Mouse (Mus musculus): ENCODE results near the gene Fam107b.

Fam107b gene

GRCm38 (mm10) chr2:3570186-3570585 lies at the start of gene Fam107b:
Gene Fam107b (plus strand): TSS chr2:3570488.
- DNase-seq = no peak

DNA sequence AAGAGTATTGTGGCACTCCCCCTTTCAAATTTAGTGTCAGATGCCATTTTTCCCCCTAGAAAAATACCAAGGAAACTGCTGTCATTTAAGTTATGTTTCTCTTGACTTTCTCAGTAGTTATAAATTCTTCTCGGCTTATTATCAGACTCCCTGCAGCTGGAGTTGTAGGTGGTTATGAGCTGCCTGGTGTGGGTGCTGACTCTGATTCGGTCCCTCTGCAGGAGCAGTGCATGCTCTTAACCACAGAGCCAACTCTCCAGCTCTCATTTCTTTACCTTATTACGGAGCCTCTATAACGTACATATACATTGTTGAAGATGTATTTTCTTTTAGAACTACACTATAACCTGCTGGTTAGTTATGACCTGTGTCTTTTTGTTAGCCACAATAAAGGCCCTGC lies 47.7 kb upstream of the Fam107b start:
- no peak for DNase-seq

DNA sequence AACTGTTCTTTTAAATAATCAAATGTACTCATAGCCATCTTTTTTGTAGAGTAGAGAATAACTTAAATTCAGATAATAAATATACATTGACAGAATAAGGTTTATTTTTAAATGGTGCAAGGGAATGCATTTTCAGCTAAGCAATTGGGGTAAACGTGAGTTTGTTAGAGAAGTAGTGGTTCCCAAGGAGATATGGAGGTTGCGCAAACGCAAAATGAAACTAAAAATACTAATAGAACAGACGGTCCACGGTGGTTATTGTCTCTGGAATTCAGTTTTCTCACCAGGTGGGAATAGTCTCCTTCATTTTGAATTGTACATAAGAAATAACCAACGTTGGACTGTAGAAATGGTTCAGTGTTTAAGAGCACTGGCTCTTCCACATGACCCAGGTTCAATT lies 44.0 kb upstream of the Fam107b start:
- no peak for DNase-seq

- DNase-seq = no peak
Measured at GRCm38 (mm10) chr2:3541307-3542079, 28.8 kb upstream of the Fam107b start.

- DNase-seq = no peak
Measured at GRCm38 (mm10) chr2:3546055-3546454, 24.2 kb upstream of the Fam107b start.

- peak; percentile 60 for DNase-seq
Measured at GRCm38 (mm10) chr2:3546588-3546987, 23.7 kb upstream of the Fam107b start.

DNA sequence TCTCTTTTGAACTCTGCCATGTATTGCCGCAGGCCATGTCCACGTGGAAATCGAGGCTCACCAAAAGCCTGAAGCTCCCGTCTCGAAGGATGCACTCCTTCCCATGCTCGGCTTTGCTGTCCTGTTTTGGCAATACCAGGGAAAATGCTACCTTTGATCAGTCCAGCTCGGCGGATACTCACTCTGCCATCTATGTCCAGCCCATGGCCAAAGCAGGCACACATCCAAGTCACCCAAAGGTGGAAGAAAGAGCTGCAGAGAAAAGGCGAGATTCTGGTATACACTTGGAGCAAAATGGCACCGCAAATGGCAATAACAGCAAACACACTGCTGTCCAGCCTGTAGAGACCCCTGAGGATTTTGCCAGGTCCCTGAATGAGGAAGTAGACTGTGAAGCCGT lies 318 bp downstream of the Fam107b start:
- no peak for DNase-seq

GRCm38 (mm10) chr2:3573883-3574282 lies 3.6 kb downstream of the Fam107b start:
- no peak for DNase-seq

DNA sequence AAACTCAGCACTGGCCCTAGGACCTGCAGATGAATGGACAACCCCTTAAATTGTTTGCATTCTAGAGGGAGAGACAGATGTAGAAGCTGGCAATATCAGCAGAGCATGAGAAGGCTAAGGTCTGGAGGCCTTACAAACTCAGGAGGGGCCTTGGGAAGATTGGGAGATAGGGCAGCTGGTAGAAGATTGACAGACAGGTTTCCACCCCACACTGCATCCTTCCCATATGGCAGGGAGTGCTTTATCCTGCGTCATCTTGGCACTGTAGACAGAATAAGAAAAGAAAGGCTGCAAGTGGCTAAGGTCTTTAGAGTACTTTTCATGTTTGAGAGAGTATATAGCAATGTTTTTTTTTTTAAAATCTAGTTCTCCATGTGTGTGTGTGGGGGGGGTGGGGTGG lies 4.9 kb downstream of the Fam107b start:
- no peak for DNase-seq

DNA sequence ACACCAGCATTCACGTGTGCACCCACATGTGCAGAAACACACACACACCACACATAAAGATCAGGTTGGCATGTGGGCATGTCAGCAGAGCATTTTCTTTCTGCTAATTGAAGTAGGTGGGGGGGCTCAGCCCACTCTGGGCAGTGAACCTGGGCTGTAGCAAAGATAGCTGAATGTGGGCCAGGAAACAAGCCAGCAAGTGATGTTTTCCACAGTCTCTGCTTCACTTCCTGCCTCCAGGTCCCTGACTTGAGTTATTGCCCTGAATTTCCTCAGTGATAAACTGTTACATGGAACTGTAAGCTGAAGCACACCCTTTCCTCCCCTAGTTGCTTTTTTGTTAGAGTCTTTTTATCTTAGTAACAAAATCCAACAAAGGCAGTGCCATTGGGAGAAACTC lies 6.1 kb downstream of the Fam107b start:
- DNase-seq = no peak

DNA sequence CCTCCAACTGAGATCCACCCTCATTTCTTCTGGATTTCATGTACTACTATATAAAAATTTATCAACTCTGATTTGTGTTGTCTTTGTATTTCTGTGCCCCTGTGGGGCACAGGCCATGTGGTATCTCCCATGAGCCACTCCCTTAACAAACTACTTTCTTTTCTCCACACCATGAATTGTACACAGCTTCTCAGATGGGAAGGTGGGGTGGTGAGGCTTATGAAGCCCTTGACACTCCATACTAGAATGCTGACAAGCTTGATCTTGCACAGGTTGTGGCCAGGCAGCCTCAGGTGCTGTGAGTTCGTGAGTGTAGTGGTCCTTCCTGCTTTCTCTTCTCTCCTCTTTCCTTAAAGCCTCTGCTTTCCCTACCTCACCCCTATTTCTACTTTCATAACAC lies 6.9 kb downstream of the Fam107b start:
- no peak for DNase-seq

DNA sequence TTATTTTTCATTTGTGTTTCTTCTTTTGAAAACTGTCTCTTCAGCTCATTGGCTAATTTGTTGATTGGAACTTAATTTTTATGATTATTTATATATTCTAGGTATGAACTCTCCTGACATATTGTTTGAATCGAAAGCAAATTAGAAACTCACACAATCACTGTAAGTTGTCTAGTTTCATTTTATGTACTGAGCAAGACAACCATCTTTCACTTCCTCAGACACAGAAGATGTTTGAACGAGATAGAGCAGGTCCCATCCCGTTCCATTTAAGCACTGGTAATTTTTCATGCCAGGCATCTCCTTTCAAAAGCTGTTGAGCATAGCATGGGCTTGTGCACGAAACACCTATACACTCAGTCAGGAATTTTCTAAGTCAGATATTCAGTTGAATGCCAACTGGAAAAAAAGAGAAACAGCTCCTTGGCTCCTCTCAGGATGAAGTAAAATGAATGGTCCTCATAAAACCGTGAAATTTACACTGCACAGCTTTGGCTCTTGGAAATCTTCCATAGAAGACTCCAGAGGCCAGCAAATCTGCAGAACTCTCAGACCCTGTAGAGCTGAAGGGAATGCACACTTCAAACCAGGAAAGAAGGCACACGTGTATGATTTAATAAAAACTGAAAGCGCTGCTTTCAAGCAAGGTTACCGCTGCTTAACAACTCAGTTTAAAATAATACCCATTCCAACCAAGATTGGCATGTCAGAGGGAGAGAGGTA lies 8.1 kb downstream of the Fam107b start:
- no peak for DNase-seq

DNA sequence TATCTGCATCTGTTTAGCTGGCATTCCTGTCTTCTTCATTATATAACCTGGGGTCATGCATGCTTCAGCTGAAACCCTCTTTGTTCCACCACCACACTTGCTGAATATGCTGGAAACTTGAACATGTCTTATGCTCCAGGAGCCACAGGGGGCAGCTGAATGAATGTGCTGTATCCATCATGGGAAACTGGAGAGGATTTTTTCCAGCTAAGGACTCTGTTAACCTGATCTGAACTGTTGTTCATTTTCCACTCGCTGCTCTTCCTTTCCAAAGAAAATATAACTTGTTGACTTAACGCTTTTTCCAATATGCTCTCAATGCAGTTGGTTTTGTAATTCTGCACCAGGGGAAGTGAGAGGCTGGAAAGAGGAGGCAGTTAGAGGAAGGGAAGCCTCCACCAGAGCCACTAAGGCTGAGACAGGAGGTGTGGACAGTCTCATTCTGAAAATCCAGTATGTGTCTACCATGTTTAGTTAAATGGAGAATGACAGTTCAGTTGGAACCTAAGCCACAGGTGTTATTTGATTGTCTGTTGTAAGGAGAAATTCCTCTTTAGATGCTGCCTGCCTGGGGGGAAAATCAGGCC lies 9.1 kb downstream of the Fam107b start:
- no peak for DNase-seq

- DNase-seq = no peak
Measured at GRCm38 (mm10) chr2:3582830-3583229, 12.5 kb downstream of the Fam107b start.

- no peak for DNase-seq
Measured at GRCm38 (mm10) chr2:3585231-3585783, 15.0 kb downstream of the Fam107b start.

DNA sequence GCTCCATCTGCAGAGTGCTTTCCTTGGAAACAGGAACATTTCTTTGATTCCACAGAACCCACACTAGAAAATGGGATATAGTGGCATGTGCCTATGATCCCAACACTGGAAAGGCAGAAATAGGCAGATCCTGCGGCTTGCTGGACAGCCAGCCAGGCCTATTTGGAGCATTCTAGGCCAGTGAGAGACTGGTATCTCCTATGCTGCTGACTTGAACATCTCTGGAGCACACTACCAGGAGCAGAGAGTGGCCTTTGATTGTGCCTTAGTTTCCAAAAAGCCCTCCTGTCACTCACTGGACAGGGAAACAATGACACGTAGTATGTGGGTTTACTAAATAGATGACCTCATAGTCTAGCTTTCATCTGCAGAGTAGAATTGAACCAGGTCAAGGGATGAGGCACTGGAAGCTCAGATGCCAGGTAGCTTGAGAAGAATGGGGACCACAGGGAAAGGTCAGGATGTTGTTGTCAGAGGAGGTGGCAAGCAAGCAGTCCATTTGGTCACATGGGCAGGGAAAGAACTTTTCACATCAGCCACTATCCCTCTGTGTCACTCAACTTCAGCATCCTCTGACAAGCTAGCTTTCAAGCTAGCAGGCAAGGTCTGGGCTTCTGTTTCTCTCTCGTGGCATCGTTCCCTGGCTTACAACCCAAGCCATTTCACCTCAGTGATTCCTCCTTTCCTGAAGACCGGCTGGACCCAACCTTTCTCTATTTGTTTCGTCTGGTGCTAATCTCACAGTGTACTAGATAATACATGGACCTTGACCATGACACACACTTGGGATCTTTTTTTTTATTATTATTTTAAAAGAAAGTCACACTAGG lies 20.0 kb downstream of the Fam107b start:
- DNase-seq = peak; percentile 86

DNA sequence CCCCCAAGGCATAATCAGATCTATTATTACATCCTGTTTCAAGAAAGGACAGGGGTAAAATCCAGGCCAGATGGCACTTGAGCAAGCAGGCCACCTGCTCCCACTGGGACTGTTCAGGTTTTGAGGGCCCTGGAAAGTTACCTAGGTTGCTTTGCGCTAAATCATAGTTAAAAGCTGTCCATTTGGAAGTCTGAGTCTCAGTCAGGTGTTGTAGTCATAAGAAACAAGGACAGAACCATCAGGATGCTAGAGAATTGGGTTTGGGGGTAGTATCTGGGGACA lies 20.6 kb downstream of the Fam107b start:
- DNase-seq = peak; percentile 89

DNA sequence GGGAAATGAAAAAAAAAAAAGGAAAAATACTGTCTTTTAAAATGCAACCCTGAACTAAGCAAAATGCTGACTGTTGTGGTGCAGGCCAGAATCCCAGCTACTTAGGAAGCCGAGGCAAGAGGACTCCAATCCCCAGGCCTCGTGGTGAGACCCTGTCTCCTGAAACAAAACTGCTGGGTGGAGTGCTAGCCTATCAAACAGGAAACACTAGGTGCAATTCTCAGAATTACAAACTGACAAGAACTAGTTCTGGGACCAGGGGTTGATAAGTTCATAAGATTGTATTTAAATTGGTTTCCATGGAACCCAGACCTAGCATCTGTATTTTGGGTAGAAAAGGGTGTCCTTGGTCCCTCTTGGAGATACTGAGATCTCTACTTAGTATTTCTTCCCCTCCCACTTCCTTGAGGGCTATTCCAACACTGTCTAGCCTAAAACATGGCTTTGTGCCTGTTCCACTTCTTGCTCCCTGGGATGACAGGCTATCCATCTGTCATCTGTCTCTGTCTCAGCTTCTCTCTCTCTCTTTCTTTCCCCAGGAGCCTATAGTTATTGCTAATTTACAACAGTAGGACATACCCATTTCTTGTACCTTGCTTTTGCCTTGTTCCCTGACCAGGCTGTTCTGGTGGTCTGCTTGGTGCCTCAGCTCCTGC lies 24.5 kb downstream of the Fam107b start:
- DNase-seq = peak; percentile 49

- DNase-seq = peak; percentile 36
Measured at GRCm38 (mm10) chr2:3600421-3600820, 30.1 kb downstream of the Fam107b start.

- DNase-seq = peak; percentile 95
Measured at GRCm38 (mm10) chr2:3602599-3602998, 32.3 kb downstream of the Fam107b start.

- peak; percentile 61 for DNase-seq
Measured at GRCm38 (mm10) chr2:3603181-3603580, 32.9 kb downstream of the Fam107b start.

Measured in cerebellum, adult 11-12 months (tissue).